Mouse (Mus musculus) G1E (cell line): ENCODE measurements around the gene Ahnak.

Source experiments
- CTCF ChIP-seq: IDR thresholded peaks from 2 replicates; pipeline ENCODE4 v1.5.1; 2012; ENCODE audit warnings: low read depth, low read length, inconsistent platforms, mixed read lengths
- GATA1 ChIP-seq: IDR thresholded peaks from 2 replicates; pipeline ENCODE4 v1.6.1; 2012; ENCODE audit warnings: borderline replicate concordance, low read length, inconsistent platforms, mixed read lengths
- GATA2 ChIP-seq: IDR thresholded peaks from 2 replicates; pipeline ENCODE4 v1.6.1; 2012; ENCODE audit warnings: low read depth, low read length, inconsistent platforms, borderline replicate concordance
- TAL1 ChIP-seq: conservative IDR thresholded peaks from 2 replicates; pipeline ENCODE4 v1.6.1; 2012; ENCODE audit warnings: low read depth, low read length, inconsistent platforms, mixed read lengths

DNA sequence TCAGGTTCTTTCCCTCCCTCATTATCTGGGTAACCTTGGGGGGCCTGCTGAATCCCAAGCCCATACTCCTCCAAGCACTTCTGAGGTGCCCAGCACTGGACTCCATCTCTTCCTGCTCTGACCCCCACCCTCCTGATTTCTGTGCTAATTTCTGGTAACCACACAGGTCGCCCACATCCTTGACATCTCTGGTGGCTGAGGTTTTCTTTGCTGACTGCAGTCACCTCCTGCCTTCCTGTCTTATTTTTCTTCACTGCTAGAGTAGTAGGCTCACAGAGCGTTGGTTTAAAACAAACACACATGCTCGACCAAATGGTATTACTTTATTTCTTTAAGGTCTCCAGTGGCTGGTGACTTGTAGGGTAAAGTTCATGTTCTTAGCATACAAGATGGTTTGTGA lies 49.1 kb downstream of the Ahnak start:
- TF ChIP-seq CTCF (no peak), GATA1 (no peak), TAL1 (no peak), GATA2 (no peak)
